Mouse (Mus musculus): ENCODE measurements around the gene Rpl6. TPM values are rescaled to one million over a fixed set of nuclear protein-coding genes. Genes with fewer than 3 reads are reported as not detected.
"Not testable (repeated sequence)": the region's sequence is repeated elsewhere in the genome, so short reads cannot be mapped to it uniquely, and the experiment has no call there.

Gene Rpl6
- total and polyA plus RNA-seq, 2 experiments from 2014 or later, result 343 to 359 TPM

- Histone ChIP-seq H3K9ac (replicated peaks; ENCODE audit: low read length) (no peak overlapping the region), H3K4me3 (ENCODE audit: low read length) (no peak overlapping the region), H3K27ac (no peak overlapping the region), H3K36me3 (ENCODE audit: insufficient read depth, low read length) (peaks cover 13% of the 10 kb centered on the region; the same call in 1 of the 2 replicates), H3K9me3 (ENCODE audit: low read length) (no peaks in the 10 kb centered on the region), H3K4me2 (ENCODE audit: low read depth, low read length) (no peak overlapping the region), H3K27me3 (ENCODE audit: insufficient read depth, low read length) (no peaks in the 10 kb centered on the region), H3K4me1 (ENCODE audit: insufficient read depth, low read length) (no peaks in the 10 kb centered on the region)
- ATAC-seq, result no peak
- TF ChIP-seq CTCF (IDR thresholded peaks at IDR 0.05; ENCODE audit: low read depth), result no peak
- no peak for DNase-seq (ENCODE audit: low spot score)
- WGBS, result 66% methylated on average over 12 of the region's 12 CpGs
Measured at GRCm38 (mm10) chr5:121216126-121216446, 11.8 kb downstream of the Rpl6 start.

GRCm38 (mm10) chr5:121216584-121217312 lies 12.5 kb downstream of the Rpl6 start:
- not testable (repeated sequence) for H3K4me2 ChIP-seq (ENCODE audit: low read depth, low read length); H3K4me3 ChIP-seq (ENCODE audit: low read length); DNase-seq (ENCODE audit: low spot score); H3K9me3 ChIP-seq (ENCODE audit: low read length); H3K4me1 ChIP-seq (ENCODE audit: insufficient read depth, low read length); H3K36me3 ChIP-seq (ENCODE audit: insufficient read depth, low read length); ATAC-seq; H3K27me3 ChIP-seq (ENCODE audit: insufficient read depth, low read length); H3K27ac ChIP-seq; H3K9ac ChIP-seq (replicated peaks; ENCODE audit: low read length)
- WGBS, result 79% methylated on average over 9 of the region's 9 CpGs

- H3K9ac ChIP-seq (replicated peaks; ENCODE audit: low read length), result no peak overlapping the region
- H3K27me3 ChIP-seq (ENCODE audit: insufficient read depth, low read length), result no peaks in the 10 kb centered on the region
- H3K4me2 ChIP-seq (ENCODE audit: low read depth, low read length), result no peak overlapping the region
- TF ChIP-seq CTCF (IDR thresholded peaks at IDR 0.05; ENCODE audit: low read depth), result no peak
- H3K27ac ChIP-seq, result no peak overlapping the region
- DNase-seq (ENCODE audit: low spot score), result no peak
- H3K9me3 ChIP-seq (ENCODE audit: low read length), result no peaks in the 10 kb centered on the region
- no peaks in the 10 kb centered on the region for H3K4me1 ChIP-seq (ENCODE audit: insufficient read depth, low read length)
- no peak for ATAC-seq
- H3K36me3 ChIP-seq (ENCODE audit: insufficient read depth, low read length), result peaks cover 2% of the 10 kb centered on the region; the same call in 1 of the 2 replicates
- no peak overlapping the region for H3K4me3 ChIP-seq (ENCODE audit: low read length)
- 93% methylated on average over 2 of the region's 2 CpGs for WGBS
Measured at GRCm38 (mm10) chr5:121217313-121217634, 13.0 kb downstream of the Rpl6 start.

- Histone ChIP-seq H3K4me1 (ENCODE audit: insufficient read depth, low read length) (0 out of 2 replicates have a peak, but pooled peaks cover 5% of the 10 kb centered on the region), H3K27ac (no peak overlapping the region), H3K4me3 (ENCODE audit: low read length) (no peak overlapping the region), H3K36me3 (ENCODE audit: insufficient read depth, low read length) (no peaks in the 10 kb centered on the region), H3K9ac (replicated peaks; ENCODE audit: low read length) (no peak overlapping the region), H3K4me2 (ENCODE audit: low read depth, low read length) (no peak overlapping the region), H3K9me3 (ENCODE audit: low read length) (no peaks in the 10 kb centered on the region), H3K27me3 (ENCODE audit: insufficient read depth, low read length) (no peaks in the 10 kb centered on the region)
- 72% methylated on average over 1 of the region's 1 CpGs for WGBS
- TF ChIP-seq CTCF (IDR thresholded peaks at IDR 0.05; ENCODE audit: low read depth), result no peak
- ATAC-seq, result no peak
- DNase-seq (ENCODE audit: low spot score), result no peak
Measured at GRCm38 (mm10) chr5:121219190-121219589, 14.9 kb downstream of the Rpl6 start.

GRCm38 (mm10) chr5:121219980-121220731 lies 15.9 kb downstream of the Rpl6 start, which contains the start of gene Hectd4:
Hectd4 (plus strand) TSS chr5:121220219.
- 0 out of 2 replicates have a peak, but pooled peaks cover 5% of the 10 kb centered on the region for H3K4me1 ChIP-seq (ENCODE audit: insufficient read depth, low read length)
- H3K36me3 ChIP-seq (ENCODE audit: insufficient read depth, low read length), result no peaks in the 10 kb centered on the region
- H3K9ac ChIP-seq (replicated peaks; ENCODE audit: low read length), result peak within 1 kb of the TSS; percentile 94
- peak; percentile 95 for ATAC-seq
- peak; percentile 97 for DNase-seq (ENCODE audit: low spot score)
- 0% methylated on average over 31 of the region's 90 CpGs for WGBS
- H3K4me3 ChIP-seq (ENCODE audit: low read length), result peak within 1 kb of the TSS; percentile 98
- TF ChIP-seq CTCF (IDR thresholded peaks at IDR 0.05; ENCODE audit: low read depth), result no peak
- no peaks in the 10 kb centered on the region for H3K9me3 ChIP-seq (ENCODE audit: low read length)
- H3K27ac ChIP-seq, result peak within 1 kb of the TSS; percentile 92
- H3K4me2 ChIP-seq (ENCODE audit: low read depth, low read length), result peak within 1 kb of the TSS; percentile 85
- no peaks in the 10 kb centered on the region for H3K27me3 ChIP-seq (ENCODE audit: insufficient read depth, low read length)

GRCm38 (mm10) chr5:121220732-121221301 lies 16.5 kb downstream of the Rpl6 start:
- Histone ChIP-seq H3K4me3 (ENCODE audit: low read length) (peak overlapping the region; percentile 98), H3K9ac (replicated peaks; ENCODE audit: low read length) (peak overlapping the region; percentile 94), H3K9me3 (ENCODE audit: low read length) (no peaks in the 10 kb centered on the region), H3K27me3 (ENCODE audit: insufficient read depth, low read length) (no peaks in the 10 kb centered on the region), H3K4me1 (ENCODE audit: insufficient read depth, low read length) (0 out of 2 replicates have a peak, but pooled peaks cover 5% of the 10 kb centered on the region), H3K4me2 (ENCODE audit: low read depth, low read length) (peak overlapping the region; percentile 85), H3K36me3 (ENCODE audit: insufficient read depth, low read length) (no peaks in the 10 kb centered on the region), H3K27ac (peak overlapping the region; percentile 92)
- TF ChIP-seq CTCF (IDR thresholded peaks at IDR 0.05; ENCODE audit: low read depth), result no peak
- WGBS, result 1% methylated on average over 27 of the region's 38 CpGs
- peak; percentile 57 for ATAC-seq
- peak; percentile 58 for DNase-seq (ENCODE audit: low spot score)
